Mouse (Mus musculus) layer of hippocampus, adult 9-10 months (tissue): Measurements from ENCODE around the gene Mindy1.

Experiments
- DNase-seq: peaks from one replicate; pipeline ENCODE4 v3.0.0; 2022; ENCODE audit warnings: low spot score

The Mindy1 gene

GRCm38 (mm10) chr3:95281216-95282126 lies at the start of gene Mindy1, which contains the start of gene Prune1:
TSS of gene Mindy1 (plus strand) at chr3:95281345.
TSS of gene Prune1 (minus strand) at chr3:95282076.
- peak; percentile 92 for DNase-seq

GRCm38 (mm10) chr3:95232771-95233170 lies 48.4 kb upstream of the Mindy1 start:
- no peak for DNase-seq

DNA sequence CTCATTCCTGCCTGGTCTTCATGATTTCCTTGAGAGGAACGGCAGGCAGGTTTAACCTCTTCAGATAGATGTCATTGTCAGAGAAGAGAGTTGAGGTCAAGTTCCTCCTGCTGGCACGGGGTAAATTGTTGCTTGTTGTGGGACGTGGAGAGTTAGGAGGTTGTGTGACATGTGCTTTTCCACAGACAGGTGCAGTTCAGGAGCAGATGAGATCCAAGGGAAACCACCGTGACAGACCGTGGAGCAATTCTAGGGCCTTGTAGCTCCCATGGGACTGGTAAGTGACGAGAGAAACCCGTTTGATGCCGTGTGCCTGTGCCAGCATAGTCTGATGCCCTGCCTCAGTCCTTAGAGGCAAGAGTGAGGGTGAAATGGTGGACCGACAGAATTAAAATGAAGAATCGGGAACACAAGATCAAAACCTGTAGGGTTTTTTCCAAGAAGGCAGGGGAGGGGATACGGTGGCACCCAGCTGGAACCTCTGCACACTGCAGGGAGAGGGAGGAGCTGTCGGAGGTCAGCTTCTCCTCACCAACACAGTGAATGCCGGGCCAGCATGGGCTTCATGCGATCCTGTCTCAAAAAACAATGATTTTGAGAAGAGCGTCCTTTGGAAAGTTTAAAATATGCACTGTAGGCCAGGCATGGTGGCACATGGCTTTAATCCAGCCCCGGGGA lies 47.7 kb upstream of the Mindy1 start:
- DNase-seq: no peak

- DNase-seq: no peak
Observed at GRCm38 (mm10) chr3:95235386-95236301, 45.5 kb upstream of the Mindy1 start.

GRCm38 (mm10) chr3:95237541-95238099 lies 43.5 kb upstream of the Mindy1 start:
- DNase-seq: no peak

GRCm38 (mm10) chr3:95239022-95239421 lies 42.1 kb upstream of the Mindy1 start:
- no peak for DNase-seq

DNA sequence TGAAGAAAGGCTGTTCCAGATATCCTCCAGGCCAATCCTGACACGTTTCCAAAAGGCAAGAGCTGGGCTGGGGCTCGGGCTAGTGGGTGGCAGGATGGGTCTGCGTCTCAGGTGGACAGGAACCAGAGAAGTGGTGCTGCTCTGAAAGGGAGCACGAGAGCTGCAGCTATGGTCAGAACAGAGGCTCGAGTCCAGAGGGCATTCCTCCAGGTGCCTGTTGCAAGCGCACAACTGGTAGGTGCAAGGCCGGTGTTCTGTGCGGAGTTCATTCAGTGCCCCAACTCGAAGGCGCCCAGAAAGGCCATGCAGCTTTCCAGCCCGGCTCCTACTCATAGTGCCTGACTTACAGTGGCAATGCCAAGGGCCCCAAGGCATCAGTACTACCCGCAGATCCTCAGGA lies 41.2 kb upstream of the Mindy1 start:
- no peak for DNase-seq

- no peak for DNase-seq
Observed at GRCm38 (mm10) chr3:95240900-95241299, 40.2 kb upstream of the Mindy1 start.

GRCm38 (mm10) chr3:95241498-95241897 lies 39.6 kb upstream of the Mindy1 start, which contains the start of gene Gm128:
TSS of gene Gm128 (minus strand) at chr3:95241598.
- DNase-seq: no peak

DNA sequence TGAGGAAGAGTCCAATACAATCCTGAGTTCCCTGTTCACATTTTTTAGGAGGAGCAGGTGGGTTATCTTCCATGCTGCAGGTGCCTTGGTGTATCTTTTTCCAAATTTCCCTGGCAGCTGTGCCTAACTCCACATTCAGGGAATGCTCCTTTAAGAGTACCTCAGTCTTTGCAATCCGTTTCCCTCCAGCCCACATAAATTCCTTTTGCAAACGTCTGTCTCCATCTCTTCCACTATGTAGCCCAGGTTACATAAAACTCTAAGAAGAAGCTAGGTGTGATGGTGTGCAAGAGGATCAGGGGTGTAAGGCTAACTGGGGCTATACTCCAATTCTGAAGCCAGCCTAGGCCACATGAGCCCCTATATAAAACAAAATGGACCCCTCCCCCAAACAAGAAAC lies 38.1 kb upstream of the Mindy1 start:
- DNase-seq: no peak

DNA sequence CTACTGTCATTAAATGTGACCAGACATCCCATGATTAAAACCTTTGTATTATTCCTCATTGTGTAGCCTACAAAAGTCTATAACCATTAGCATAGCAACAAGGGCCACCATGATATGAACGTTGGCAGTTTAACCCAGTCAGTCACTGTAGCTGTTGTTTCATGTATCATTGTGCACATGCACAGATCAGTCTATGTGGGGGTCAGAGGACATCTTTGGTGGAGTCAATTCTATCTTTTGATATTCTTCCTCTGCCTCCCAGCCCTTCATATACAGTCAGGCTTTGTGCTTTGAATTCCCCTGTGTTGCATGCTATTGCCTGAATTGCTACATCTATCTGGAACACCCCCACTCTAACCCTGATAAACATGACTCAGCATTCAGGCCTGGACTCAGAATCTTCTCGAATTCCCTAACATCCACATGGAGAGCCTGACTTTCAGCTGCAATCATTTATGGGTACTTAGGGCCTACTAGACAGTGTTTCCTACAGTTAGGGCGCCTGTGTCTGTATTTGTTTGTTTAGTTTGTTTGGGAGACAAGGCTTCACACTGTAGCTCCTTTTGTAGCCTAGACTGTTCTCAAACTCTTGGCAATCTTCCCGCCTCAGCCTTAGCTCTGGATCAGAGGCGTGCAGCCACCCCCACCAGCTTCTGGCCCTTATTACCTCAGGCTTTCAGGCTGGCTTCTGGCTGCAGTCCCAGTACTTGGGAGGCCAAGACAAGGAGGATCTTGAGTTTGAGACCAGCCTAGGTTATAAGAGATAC lies 34.5 kb upstream of the Mindy1 start:
- no peak for DNase-seq

DNA sequence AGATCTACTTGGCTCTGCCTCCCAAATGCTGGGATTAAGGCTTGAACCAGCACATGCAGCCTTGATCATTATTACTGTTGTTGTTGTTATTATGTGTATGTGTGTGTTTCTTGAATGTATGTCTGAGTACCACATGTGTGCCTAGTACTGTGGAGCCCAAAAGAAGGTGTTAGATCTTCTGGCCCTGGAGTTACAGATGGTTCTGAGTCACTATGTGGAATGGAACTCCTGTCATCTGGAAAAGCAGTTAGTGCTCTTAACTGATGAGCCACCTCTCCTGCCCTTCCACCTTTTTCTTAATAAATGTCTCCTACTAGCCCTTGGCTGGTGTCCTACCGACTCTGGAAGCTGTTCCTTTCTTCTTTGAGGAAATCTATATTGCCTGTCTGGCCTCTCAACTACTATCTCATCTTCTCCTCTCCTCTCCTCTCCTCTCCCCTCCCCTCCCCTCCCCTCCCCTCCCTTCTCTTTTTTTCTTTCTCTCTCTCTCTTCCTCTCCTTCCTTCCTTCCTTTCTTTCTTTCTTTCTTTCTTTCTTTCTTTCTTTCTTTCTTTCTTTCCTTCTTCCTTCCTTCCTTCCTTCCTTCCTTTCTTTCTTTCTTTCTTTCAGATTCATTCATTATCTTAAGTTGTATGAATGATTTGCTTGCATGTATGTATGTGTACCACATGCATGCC lies 33.3 kb upstream of the Mindy1 start:
- no peak for DNase-seq

DNA sequence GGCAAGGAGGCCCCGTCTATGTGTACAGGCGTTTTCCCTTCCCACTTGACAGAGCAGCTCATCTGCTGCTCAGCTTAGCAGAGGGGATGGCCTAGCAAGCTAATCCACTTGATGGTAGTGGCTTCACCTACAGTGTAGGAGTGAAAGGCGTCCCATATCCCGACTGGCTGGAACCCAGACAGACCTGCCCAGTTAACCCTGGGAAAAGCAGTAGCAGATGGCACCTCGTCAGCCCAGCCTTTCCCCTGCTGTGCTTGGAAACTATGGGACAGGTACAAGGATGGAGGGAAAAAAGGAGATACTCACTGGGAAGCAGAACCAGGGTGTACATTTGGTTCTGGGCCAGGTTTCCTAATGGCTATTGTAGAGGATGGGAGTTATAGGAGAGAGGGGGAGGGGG lies 30.8 kb upstream of the Mindy1 start:
- DNase-seq: no peak

DNA sequence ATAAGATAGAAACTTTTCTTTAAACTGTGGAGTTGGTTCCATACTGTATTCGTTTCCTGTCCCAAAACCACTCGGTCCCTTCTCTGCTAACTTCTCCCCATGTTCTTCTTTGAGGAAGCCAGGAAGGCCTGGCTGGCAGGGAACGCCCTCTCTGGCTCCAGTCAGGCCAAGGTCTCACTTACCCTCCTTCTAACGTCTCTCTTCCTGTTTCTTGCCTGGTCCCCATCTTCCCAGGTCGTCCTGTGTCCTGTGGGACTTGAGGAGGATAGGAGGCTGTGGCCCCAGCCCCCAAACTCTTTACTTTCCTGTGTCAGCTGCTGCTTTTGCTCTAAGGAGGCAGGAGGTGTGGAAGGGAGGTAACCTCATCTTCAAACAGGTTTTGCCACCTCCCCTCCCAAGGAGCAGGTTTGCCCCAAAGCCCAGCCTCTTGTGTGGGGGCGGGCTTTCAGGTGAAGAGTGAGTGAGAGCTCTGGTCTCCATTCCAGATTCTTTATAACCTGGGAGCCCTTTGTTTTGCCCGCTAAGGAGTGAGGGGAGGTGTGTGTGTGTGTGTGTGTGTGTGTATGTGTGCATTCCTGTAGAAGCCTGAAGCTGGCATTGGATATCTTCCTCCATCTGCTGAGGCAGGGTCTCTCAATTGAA lies 30.2 kb upstream of the Mindy1 start, which contains the start of gene Bnipl:
Gene Bnipl (minus strand): TSS at position 411 of the 642 bp plus-strand sequence.
- no peak for DNase-seq

GRCm38 (mm10) chr3:95256931-95257330 lies 24.2 kb upstream of the Mindy1 start:
- DNase-seq: no peak

- DNase-seq: no peak
Observed at GRCm38 (mm10) chr3:95261975-95262374, 19.2 kb upstream of the Mindy1 start.

DNA sequence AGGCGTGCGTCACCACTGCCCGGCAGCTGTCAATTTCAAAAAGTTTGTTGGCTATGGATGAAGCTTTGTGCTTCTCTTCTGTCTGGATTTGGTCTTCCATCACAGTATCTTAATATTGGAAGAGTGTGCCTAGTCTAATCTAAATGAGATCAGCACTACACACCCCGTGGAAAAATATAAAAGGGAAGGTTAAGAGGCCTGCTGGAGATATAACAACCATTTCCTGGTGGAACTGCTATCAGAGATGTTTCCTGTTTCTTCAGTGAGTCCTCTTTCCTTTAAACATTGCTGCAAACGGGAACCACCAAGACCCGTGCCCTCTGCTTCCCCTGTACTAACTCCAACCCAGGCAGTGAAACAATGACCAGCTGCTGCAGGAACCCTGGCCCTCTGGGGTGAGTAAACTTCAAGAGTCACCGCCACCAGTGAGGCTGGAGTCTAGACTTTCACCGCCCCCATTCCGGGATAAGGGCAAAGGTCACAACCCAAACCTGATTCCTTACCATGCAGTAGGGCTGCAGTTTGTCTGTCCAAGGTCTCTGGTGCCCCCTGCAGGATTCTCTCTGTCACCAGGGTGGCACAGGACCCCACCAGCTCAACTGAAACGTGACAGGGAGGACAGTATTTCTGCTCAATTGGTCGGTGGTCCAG lies 17.9 kb upstream of the Mindy1 start:
- DNase-seq: no peak

- no peak for DNase-seq
Observed at GRCm38 (mm10) chr3:95264724-95265123, 16.4 kb upstream of the Mindy1 start.

DNA sequence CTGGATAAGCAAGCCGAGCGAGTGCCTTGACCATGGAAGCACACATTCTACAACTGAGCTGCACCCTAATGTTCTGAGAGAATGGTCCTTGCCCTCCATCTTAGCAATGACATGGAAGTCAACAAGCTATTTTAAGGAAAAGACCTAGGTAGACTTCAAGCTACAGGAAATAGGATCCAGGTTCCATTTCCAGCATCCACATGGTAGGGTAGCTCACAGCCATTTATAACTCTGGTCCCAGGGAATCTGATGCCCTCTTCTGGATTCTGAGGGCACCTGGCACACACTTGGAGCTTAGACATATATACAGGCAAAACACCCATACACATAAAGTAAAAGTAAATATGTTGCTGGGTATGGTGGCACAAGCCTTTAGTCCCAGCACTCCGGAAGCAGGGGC lies 15.1 kb upstream of the Mindy1 start:
- DNase-seq: no peak
